Mouse (Mus musculus) layer of hippocampus, postnatal 14 days (tissue): ENCODE results near the gene Pfkfb4. TPM values are rescaled to one million over a fixed set of nuclear protein-coding genes. Genes with fewer than 3 reads are reported as not detected.

ENCODE experiments used
- DNase-seq, 2 experiments: peaks; one replicate each; pipeline ENCODE4 v3.0.0; 2021 to 2022; ENCODE audit warnings: low spot score in 2 of 2, mixed read lengths in 1 of 2
- total RNA-seq, 2 experiments: library from RNA; stranded (reverse); gene quantifications; 2 replicates each; pipeline ENCODE4 v1.2.3; 2021

Gene Pfkfb4
- total RNA-seq, 2 experiments from 2014 or later = 13.7 to 17.8 TPM

GRCm38 (mm10) chr9:108992620-108993361 is 1.2 kb downstream of the Pfkfb4 start:
- no peak for DNase-seq

GRCm38 (mm10) chr9:108996411-108996810 is 4.8 kb downstream of the Pfkfb4 start:
- no peak for DNase-seq

GRCm38 (mm10) chr9:108998287-108999166 is 6.9 kb downstream of the Pfkfb4 start:
- DNase-seq = no peak

GRCm38 (mm10) chr9:108999167-108999526 is 7.6 kb downstream of the Pfkfb4 start:
- no peak for DNase-seq

GRCm38 (mm10) chr9:109000726-109001125 is 9.1 kb downstream of the Pfkfb4 start:
- DNase-seq = peak in 1 of 2 experiments; percentile 42

- no peak for DNase-seq
Observed at GRCm38 (mm10) chr9:109003201-109003600, 11.6 kb downstream of the Pfkfb4 start.

GRCm38 (mm10) chr9:109007025-109007780 is 15.6 kb downstream of the Pfkfb4 start:
- DNase-seq = no peak

GRCm38 (mm10) chr9:109008081-109008480 is 16.5 kb downstream of the Pfkfb4 start:
- DNase-seq = no peak

- DNase-seq = no peak
Observed at GRCm38 (mm10) chr9:109008994-109009635, 17.5 kb downstream of the Pfkfb4 start.

GRCm38 (mm10) chr9:109009636-109010315 is 18.2 kb downstream of the Pfkfb4 start:
- no peak for DNase-seq

- no peak for DNase-seq
Observed at GRCm38 (mm10) chr9:109010316-109010690, 18.7 kb downstream of the Pfkfb4 start.

GRCm38 (mm10) chr9:109015397-109015796 is 23.8 kb downstream of the Pfkfb4 start:
- DNase-seq = no peak

GRCm38 (mm10) chr9:109016973-109017604 is 25.5 kb downstream of the Pfkfb4 start:
- no peak for DNase-seq

- no peak for DNase-seq
Observed at GRCm38 (mm10) chr9:109021428-109021827, 29.9 kb downstream of the Pfkfb4 start.

GRCm38 (mm10) chr9:109022866-109023685 is 31.5 kb downstream of the Pfkfb4 start:
- peak in 1 of 2 experiments; percentile 23 for DNase-seq

- DNase-seq = no peak
Observed at GRCm38 (mm10) chr9:109027521-109027920, 35.9 kb downstream of the Pfkfb4 start.

- DNase-seq = no peak
Observed at GRCm38 (mm10) chr9:109028421-109028820, 36.8 kb downstream of the Pfkfb4 start.

- no peak for DNase-seq
Observed at GRCm38 (mm10) chr9:109028919-109029318, 37.3 kb downstream of the Pfkfb4 start.

- no peak for DNase-seq
Observed at GRCm38 (mm10) chr9:109030312-109030711, 38.7 kb downstream of the Pfkfb4 start.
